Mouse (Mus musculus): ENCODE measurements around the gene Dnah14.

Dnah14 gene

GRCm38 (mm10) chr1:181576322-181576721 lies at the start of gene Dnah14:
Dnah14 (plus strand) TSS chr1:181576559.
- DNase-seq: no peak

DNA sequence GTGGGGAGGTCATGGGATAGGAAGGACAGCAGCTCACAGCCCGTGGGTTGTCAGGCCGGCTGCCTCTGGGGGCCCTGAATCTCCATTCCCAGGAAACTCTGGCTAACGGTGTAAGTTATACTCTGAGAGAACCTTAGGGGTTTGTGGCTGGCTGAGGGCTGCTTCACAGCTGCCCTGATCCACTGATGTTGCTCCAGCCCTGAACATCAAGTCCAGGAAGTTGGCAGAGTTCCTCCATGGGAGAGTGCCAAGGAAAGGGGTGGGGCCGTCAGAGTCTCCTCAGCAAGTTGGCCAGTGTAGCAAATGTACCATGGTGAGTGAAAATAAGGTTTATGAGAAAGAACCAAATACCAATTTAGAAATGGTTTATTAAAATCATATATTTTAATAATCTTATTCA lies 47.0 kb upstream of the Dnah14 start:
- DNase-seq: peak; percentile 88

DNA sequence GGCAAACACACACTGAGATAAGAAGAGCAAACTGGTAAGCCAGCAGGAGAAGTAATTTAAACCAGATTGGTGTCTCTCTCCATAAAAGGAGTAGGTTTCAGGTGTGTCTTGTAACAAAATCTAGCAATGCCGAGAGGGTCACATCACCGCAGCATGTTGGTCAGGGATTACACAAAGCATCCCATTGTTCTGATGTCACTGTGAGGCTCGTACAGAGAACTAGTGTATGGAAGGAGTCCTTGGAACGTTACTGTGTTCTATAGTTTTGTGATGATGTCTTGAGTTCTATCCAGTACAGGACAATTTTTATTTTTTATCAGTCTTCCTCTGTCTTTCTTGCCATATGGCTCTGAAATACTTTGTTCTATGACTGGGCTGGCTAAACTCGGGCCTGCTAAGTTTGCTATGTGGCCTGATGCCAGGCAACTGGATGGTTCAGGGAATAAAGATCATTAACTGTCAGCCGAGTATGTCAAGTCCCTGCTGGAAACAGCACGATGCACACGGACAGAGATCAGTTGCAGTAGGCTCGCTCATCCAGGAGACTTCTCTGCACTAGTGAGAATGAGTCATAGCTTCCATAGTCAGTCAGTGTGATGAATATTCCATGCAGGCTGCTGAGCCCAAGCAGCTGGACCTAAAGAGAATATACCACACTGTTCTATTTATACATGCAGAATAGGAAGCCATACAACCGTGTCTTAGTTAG lies 41.0 kb upstream of the Dnah14 start:
- DNase-seq: no peak

- no peak for DNase-seq
Observed at GRCm38 (mm10) chr1:181537627-181538525, 38.5 kb upstream of the Dnah14 start.

DNA sequence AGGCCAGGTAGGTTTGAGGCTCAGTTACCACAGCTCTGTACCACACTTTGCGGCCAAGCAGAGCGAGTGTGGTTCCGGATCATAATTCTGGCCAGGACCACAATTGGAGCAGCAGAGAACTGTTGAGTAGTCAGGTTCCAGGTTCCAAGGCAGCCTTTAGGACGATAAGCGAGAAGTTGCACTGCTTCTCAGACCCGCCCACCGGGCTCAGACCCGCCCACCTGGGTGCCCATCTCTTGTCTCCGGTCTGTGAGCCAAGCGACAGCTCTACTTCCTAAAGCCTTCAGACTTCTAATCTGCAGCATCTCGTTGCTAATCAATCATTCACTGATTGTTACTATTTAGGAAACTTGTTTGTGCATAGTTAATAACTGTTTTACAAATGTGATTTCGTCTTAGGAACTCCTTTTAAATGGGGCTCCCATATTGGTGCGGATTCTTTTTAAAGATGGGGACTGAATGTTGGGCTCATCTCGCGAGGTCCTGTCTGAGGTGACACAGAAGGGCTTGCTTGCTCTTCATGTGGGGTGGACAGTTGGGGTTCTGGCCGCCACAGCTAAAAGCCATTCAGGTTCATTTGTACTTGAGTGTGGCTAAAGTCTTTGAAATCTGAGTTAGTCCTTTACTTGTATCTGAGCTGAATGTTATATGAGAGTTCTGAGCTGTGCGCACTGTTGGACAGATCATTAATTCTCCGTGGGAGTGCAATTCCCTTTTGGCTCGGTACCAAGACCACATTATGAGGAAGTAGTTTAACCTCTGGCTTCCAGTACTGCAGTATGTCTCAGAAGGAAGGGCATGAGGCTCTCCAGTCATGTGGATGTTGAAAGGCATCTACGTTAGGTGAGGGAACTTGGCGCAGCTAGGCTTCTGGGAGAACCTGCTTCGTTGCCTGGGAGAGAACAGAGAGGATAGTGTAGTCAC lies 36.3 kb upstream of the Dnah14 start:
- DNase-seq: peak; percentile 45

- peak; percentile 57 for DNase-seq
Observed at GRCm38 (mm10) chr1:181543711-181544383, 32.5 kb upstream of the Dnah14 start.

DNA sequence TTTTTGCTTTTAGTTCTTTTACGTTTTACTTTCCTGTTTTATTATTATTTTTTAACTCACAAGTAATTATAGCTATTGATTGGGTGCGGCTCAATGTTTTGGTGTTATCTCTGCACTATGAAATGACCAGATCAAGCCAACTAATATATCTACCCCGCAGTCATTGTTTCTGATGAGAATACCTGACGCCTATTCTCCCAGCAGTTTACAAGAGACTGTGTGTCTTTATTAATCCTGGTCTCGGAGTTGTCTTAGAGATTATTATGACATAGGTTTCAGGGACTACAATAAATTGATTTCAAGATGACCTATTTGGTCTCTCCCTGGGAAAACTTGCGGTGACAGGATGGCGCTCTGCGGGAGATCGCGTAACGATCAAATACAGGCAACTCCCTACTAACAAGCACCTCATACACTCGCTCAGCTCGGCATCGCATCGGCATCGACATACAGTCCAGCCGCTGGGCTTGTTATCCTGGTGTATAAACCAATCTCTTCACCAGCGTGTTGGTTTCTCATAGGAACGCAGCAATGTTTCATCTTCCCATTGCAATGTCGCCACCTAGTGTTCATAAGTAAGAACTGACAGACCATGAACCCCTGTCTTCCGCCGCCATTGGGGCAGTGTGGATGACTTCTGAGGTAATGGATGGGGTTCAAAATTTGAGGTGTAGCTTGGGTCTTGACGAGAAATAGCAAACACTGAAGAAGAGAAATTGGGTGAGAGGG lies 31.2 kb upstream of the Dnah14 start:
- peak; percentile 60 for DNase-seq

GRCm38 (mm10) chr1:181549987-181550386 lies 26.4 kb upstream of the Dnah14 start:
- no peak for DNase-seq

- no peak for DNase-seq
Observed at GRCm38 (mm10) chr1:181550826-181551225, 25.5 kb upstream of the Dnah14 start.

- DNase-seq: no peak
Observed at GRCm38 (mm10) chr1:181552533-181553410, 23.6 kb upstream of the Dnah14 start.

DNA sequence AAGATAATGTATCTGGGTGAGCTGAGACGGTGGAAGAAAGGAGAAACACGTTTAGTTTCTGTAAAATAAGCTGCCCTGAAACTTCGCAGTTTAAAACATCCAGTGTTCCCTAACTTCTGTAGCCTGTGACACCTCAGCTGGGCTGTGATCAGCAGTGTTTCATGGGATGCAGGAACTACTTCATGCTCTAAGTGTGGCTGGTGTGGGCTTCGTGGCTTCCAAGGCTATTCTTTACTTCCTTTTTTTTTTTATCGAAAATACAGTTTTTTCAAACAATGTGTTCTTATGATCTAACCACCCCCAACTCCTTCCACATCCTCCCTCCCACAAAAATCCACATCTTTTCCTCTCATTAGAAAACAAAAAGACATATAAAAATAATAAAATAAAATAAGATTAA lies 20.9 kb upstream of the Dnah14 start:
- DNase-seq: no peak

GRCm38 (mm10) chr1:181559655-181560054 lies 16.7 kb upstream of the Dnah14 start:
- DNase-seq: no peak

DNA sequence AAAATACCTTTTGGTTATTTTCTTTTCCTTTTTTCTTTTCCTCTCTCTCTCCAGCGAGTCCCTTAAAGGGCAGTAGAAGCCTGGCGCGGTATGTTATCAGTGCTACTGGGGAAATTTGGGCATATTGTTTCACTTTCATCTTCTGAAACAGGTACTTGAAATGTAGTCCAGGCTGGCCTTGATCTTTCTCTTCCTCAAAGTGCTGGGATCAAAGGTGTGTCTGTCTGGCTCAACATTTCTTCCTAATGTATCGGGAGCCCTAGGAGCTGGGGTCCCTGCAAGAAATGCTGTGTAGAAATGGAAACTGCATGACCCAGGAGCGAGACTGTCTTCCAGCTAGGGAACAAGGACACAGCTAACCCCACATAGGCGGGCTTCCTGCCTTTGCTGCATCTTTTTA lies 16.0 kb upstream of the Dnah14 start:
- no peak for DNase-seq

DNA sequence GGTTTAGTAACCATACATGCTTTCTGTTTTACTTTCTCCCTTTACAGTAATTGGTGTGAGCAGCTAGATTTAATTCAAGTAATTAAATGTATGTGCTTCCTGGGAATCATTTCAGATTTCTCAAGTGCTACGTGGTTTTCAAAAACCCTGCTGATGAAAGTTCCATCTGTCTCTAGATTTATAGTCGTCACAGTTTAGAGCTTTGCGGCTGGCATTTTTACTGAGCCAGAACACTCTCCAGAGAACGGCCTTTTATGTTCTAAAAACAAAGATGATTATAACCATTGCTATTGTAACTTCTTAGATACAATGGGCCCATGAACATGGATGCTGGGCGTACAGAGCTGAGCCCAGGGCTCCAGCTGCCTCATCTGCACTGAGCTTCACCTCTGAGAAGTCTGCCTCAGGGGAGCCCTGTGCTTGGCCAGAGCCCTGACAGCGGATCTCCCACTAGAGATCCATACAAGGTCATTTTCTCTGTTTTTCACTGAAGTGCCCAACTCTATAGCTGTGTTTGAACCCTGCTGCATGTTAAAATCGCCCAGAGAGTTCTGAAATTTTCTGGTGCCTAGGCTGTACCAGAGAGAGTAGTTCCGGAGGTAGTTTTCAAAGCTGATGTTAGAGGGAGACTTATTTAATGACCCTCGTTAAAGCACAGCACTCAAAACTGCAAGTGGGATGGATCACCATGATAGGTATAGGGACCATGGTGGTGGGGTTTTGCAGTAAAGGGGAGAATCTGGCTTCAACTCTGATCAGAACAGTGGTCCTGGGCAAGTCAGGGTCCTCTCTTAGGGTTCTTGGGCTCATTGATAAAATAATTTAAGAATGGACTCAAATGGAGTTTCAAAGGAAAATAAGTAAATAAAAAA lies 15.2 kb upstream of the Dnah14 start:
- no peak for DNase-seq

GRCm38 (mm10) chr1:181561768-181562444 lies 14.5 kb upstream of the Dnah14 start:
- DNase-seq: no peak

- DNase-seq: no peak
Observed at GRCm38 (mm10) chr1:181569447-181569846, 6.9 kb upstream of the Dnah14 start.

DNA sequence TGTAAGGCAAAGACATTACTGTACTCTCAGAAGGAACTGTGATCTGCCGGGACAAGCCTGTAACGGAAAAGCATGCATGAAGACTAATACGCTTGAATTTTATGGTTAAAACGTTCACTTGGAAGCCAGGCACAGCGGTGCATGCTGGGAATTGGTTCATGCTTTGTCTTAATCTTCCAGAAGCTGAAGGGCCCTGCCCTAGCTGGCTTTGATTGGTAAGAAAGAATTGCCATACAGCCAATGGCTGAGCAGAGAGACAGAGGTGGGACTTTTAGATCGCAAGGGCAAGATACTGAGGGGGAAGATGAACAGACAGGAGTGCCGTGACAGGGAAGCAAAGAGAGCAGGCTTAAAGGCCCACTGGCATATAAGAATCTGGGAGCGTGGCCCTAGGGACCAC lies 6.8 kb downstream of the Dnah14 start:
- DNase-seq: no peak

GRCm38 (mm10) chr1:181589116-181589515 lies 12.8 kb downstream of the Dnah14 start:
- no peak for DNase-seq

GRCm38 (mm10) chr1:181599376-181599775 lies 23.0 kb downstream of the Dnah14 start:
- DNase-seq: no peak
